Mouse (Mus musculus) heart, embryonic 15.5 days (tissue): ENCODE measurements at regions not wholly inside any gene's neighbourhood (a gene's known extent, or its start where the extent isn't known, plus 50 kb on each side); places are given as distances from the start of the nearest gene placed in this dataset.

Source experiments
- ATAC-seq: fragments of 200-750 bp; cut with Nextera tagmentation; replicated peaks from 2 replicates; pipeline ENCODE4 v1.8.0; 2017; ENCODE audit warnings: low read depth, moderate TSS enrichment; ENCODE audit not compliant: insufficient number of reproducible peaks, insufficient read depth, low FRiP score
- H3K27ac ChIP-seq: fragments of 300-500 bp; sonication (generic); 2 replicates; pipeline ENCODE4 v1.5.1; 2015; ENCODE audit warnings: mild to moderate bottlenecking, inconsistent platforms
- H3K27me3 ChIP-seq: fragments of 300-500 bp; sonication (generic); 2 replicates; pipeline ENCODE4 v1.6.1; 2015; ENCODE audit warnings: inconsistent platforms
- H3K36me3 ChIP-seq: fragments of 300-500 bp; sonication (generic); 2 replicates; pipeline ENCODE4 v1.6.1; 2015; ENCODE audit warnings: mild to moderate bottlenecking, inconsistent platforms
- H3K4me1 ChIP-seq: fragments of 300-500 bp; sonication (generic); replicated peaks from 2 replicates; pipeline ENCODE4 v1.6.1; 2015; ENCODE audit warnings: inconsistent platforms
- H3K4me2 ChIP-seq: fragments of 300-500 bp; sonication (generic); 2 replicates; pipeline ENCODE4 v1.6.1; 2015; ENCODE audit warnings: inconsistent platforms, mild to moderate bottlenecking, moderate library complexity
- H3K4me3 ChIP-seq: fragments of 300-500 bp; sonication (generic); 2 replicates; pipeline ENCODE4 v1.5.1; 2015; ENCODE audit warnings: mild to moderate bottlenecking, inconsistent platforms
- H3K9ac ChIP-seq: fragments of 300-500 bp; sonication (generic); 2 replicates; pipeline ENCODE4 v1.6.1; 2015; ENCODE audit warnings: mild to moderate bottlenecking, inconsistent platforms
- H3K9me3 ChIP-seq: fragments of 300-500 bp; sonication (generic); replicated peaks from 2 replicates; pipeline ENCODE4 v1.6.1; 2016; ENCODE audit warnings: inconsistent platforms
- WGBS: fragments of 180-500 bp; shearing (Covaris S2); methylation state at CpG from one replicate; pipeline ENCODE4 v1.1.7; 2015; ENCODE audit warnings: mixed read lengths; 5-methylcytosine and 5-hydroxymethylcytosine counted together

- Histone ChIP-seq H3K36me3 (no peaks in the 10 kb centered on the region), H3K27me3 (no peaks in the 10 kb centered on the region), H3K9ac (no peak overlapping the region), H3K27ac (no peak overlapping the region), H3K4me3 (no peak overlapping the region), H3K4me2 (no peak overlapping the region), H3K9me3 (no peaks in the 10 kb centered on the region), H3K4me1 (no peaks in the 10 kb centered on the region)
- WGBS, result 38% methylated on average over 7 of the region's 7 CpGs
- no peak for ATAC-seq
Observed at GRCm38 (mm10) chr4:81005507-81006328, 95.3 kb downstream of the Lurap1l start.

- WGBS, result 80% methylated on average over 1 of the region's 1 CpGs
- H3K36me3 ChIP-seq, result no peaks in the 10 kb centered on the region
- H3K4me1 ChIP-seq, result no peaks in the 10 kb centered on the region
- ATAC-seq, result no peak
- no peak overlapping the region for H3K4me3 ChIP-seq
- H3K9me3 ChIP-seq, result no peaks in the 10 kb centered on the region
- H3K9ac ChIP-seq, result no peak overlapping the region
- H3K4me2 ChIP-seq, result no peak overlapping the region
- H3K27me3 ChIP-seq, result no peaks in the 10 kb centered on the region
- no peak overlapping the region for H3K27ac ChIP-seq
Observed at GRCm38 (mm10) chr4:81006546-81006945, 96.1 kb downstream of the Lurap1l start.

GRCm38 (mm10) chr4:81021850-81022249, 111.4 kb downstream of the Lurap1l start:
- 82% methylated on average over 2 of the region's 2 CpGs for WGBS
- ATAC-seq, result no peak
- no peaks in the 10 kb centered on the region for H3K36me3 ChIP-seq
- no peak overlapping the region for H3K9ac ChIP-seq
- H3K27ac ChIP-seq, result no peak overlapping the region
- no peaks in the 10 kb centered on the region for H3K27me3 ChIP-seq
- no peak overlapping the region for H3K4me3 ChIP-seq
- no peaks in the 10 kb centered on the region for H3K4me1 ChIP-seq
- H3K9me3 ChIP-seq, result no peaks in the 10 kb centered on the region
- no peak overlapping the region for H3K4me2 ChIP-seq

GRCm38 (mm10) chr4:81023436-81023983, 113.1 kb downstream of the Lurap1l start:
- no peaks in the 10 kb centered on the region for H3K36me3 ChIP-seq
- H3K9me3 ChIP-seq, result no peaks in the 10 kb centered on the region
- no peak overlapping the region for H3K9ac ChIP-seq

GRCm38 (mm10) chr4:81027558-81027957, 117.1 kb downstream of the Lurap1l start:
- no peak for ATAC-seq
- Histone ChIP-seq H3K4me3 (no peak overlapping the region), H3K9me3 (no peaks in the 10 kb centered on the region), H3K36me3 (no peaks in the 10 kb centered on the region), H3K9ac (no peak overlapping the region), H3K27me3 (no peaks in the 10 kb centered on the region), H3K4me1 (no peaks in the 10 kb centered on the region), H3K27ac (no peak overlapping the region), H3K4me2 (no peak overlapping the region)
- 94% methylated on average over 1 of the region's 1 CpGs for WGBS

More at GRCm38 (mm10) chr4:81023436-81023983, 113.1 kb downstream of the Lurap1l start:
- ATAC-seq, result no peak
- Histone ChIP-seq H3K27me3 (no peaks in the 10 kb centered on the region), H3K27ac (no peak overlapping the region), H3K4me2 (no peak overlapping the region), H3K4me1 (no peaks in the 10 kb centered on the region), H3K4me3 (no peak overlapping the region)
- WGBS, result 49% methylated on average over 14 of the region's 14 CpGs

GRCm38 (mm10) chr4:81030671-81031070, 120.2 kb downstream of the Lurap1l start:
- Histone ChIP-seq H3K27ac (no peak overlapping the region), H3K4me3 (no peak overlapping the region)

GRCm38 (mm10) chr4:81037336-81037902, 127.0 kb downstream of the Lurap1l start:
- H3K36me3 ChIP-seq, result no peaks in the 10 kb centered on the region
- no peaks in the 10 kb centered on the region for H3K27me3 ChIP-seq
- H3K4me3 ChIP-seq, result no peak overlapping the region
- no peak overlapping the region for H3K9ac ChIP-seq
- H3K27ac ChIP-seq, result no peak overlapping the region
- no peak for ATAC-seq
- no peak overlapping the region for H3K4me2 ChIP-seq
- no peaks in the 10 kb centered on the region for H3K9me3 ChIP-seq
- no peaks in the 10 kb centered on the region for H3K4me1 ChIP-seq

More at GRCm38 (mm10) chr4:81030671-81031070, 120.2 kb downstream of the Lurap1l start:
- Histone ChIP-seq H3K9me3 (no peaks in the 10 kb centered on the region), H3K4me2 (no peak overlapping the region), H3K36me3 (no peaks in the 10 kb centered on the region), H3K9ac (no peak overlapping the region), H3K4me1 (no peaks in the 10 kb centered on the region), H3K27me3 (no peaks in the 10 kb centered on the region)
- ATAC-seq, result no peak
- WGBS, result 67% methylated on average over 3 of the region's 3 CpGs

- Histone ChIP-seq H3K9me3 (no peaks in the 10 kb centered on the region), H3K4me1 (no peaks in the 10 kb centered on the region), H3K4me2 (no peak overlapping the region), H3K27ac (no peak overlapping the region), H3K4me3 (no peak overlapping the region), H3K27me3 (no peaks in the 10 kb centered on the region), H3K9ac (no peak overlapping the region), H3K36me3 (no peaks in the 10 kb centered on the region)
- 78% methylated on average over 1 of the region's 1 CpGs for WGBS
- no peak for ATAC-seq
Observed at GRCm38 (mm10) chr4:81058227-81058626, 147.8 kb downstream of the Lurap1l start.

GRCm38 (mm10) chr4:81058809-81059208, 148.4 kb downstream of the Lurap1l start:
- WGBS, result 71% methylated on average over 5 of the region's 5 CpGs
- no peak overlapping the region for H3K4me2 ChIP-seq
- no peaks in the 10 kb centered on the region for H3K36me3 ChIP-seq
- H3K27me3 ChIP-seq, result no peaks in the 10 kb centered on the region
- H3K9me3 ChIP-seq, result no peaks in the 10 kb centered on the region
- H3K27ac ChIP-seq, result peak overlapping the region; percentile 17; the same call in 1 of the 2 replicates
- no peak overlapping the region for H3K9ac ChIP-seq
- no peak overlapping the region for H3K4me3 ChIP-seq
- H3K4me1 ChIP-seq, result no peaks in the 10 kb centered on the region
- ATAC-seq, result no peak

GRCm38 (mm10) chr4:81059356-81059755, 148.9 kb downstream of the Lurap1l start:
- Histone ChIP-seq H3K4me1 (no peaks in the 10 kb centered on the region), H3K36me3 (no peaks in the 10 kb centered on the region), H3K4me2 (no peak overlapping the region), H3K9me3 (no peaks in the 10 kb centered on the region), H3K9ac (no peak overlapping the region), H3K27ac (0 out of 2 replicates have a peak overlapping the region, but pooled peaks have one; percentile 17), H3K4me3 (no peak overlapping the region), H3K27me3 (no peaks in the 10 kb centered on the region)
- 0 out of 2 replicates have a peak, but pooled peaks have one; percentile 31 for ATAC-seq
- 59% methylated on average over 3 of the region's 3 CpGs for WGBS

- 56% methylated on average over 6 of the region's 6 CpGs for WGBS
- ATAC-seq, result no peak
- Histone ChIP-seq H3K27me3 (no peaks in the 10 kb centered on the region), H3K4me2 (no peak overlapping the region), H3K27ac (no peak overlapping the region), H3K9ac (no peak overlapping the region), H3K9me3 (no peaks in the 10 kb centered on the region), H3K36me3 (no peaks in the 10 kb centered on the region), H3K4me1 (no peaks in the 10 kb centered on the region), H3K4me3 (no peak overlapping the region)
Observed at GRCm38 (mm10) chr4:81082290-81082947, 172.0 kb downstream of the Lurap1l start.
